Mouse (Mus musculus) regulatory T cell (primary cell): Measurements from ENCODE around the gene Sgo2a.
"Not testable (repeated sequence)": the region's sequence is repeated elsewhere in the genome, so short reads cannot be mapped to it uniquely, and the experiment has no call there.

Source experiments
- in situ Hi-C: fragments of 300-600 bp; cut with MboI, MseI; formaldehyde crosslinking; loops from one replicate; pipeline ENCODE4 v1.15.1; 2025; ENCODE audit warnings: high pct_unique_total_duplicates

Gene Sgo2a

DNA sequence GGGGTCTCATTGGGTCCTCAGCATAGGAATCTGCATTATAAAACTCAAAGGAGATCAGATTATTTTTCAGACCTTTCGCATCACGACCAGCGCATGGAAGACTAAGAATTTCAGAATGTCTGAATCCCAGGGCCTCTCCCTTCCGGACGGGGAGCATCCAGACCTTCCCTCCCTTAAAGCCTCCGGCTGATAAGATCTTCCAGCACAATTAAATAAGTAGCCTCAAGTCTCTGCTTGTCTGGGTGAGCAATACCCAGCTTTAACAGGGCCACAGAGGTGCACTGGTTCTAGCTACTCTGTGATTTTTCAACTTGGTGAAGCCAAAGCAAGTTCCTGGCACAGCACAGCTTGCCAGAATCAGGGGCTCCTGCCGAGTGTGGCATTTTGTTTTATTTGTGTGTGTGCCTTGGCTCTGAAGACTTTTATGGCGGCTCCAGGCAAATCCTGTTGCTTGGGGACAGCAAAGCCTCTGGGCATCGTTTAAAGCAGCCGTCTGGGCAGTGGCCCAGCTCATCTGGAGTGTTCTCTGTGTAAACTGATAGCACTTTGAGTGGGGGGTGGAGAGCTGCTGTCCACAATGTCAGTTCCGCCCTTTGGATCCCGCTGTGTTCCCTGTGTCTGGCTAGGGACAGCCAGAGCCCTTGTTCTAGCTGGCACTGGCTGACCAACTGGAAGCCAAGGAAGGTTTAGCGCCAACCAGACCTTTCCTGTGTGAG, 34.5 kb downstream of the Sgo2a start:
- in situ Hi-C loops = loop anchor here (5.0 kb wide), 1 partner anchor 598 kb away; no protein-coding TSS in a partner anchor

- in situ Hi-C loops = loop anchor here (5.0 kb wide), 1 partner anchor 599 kb away; no protein-coding TSS in a partner anchor
These were observed 35.5 kb downstream of the Sgo2a start for GRCm38 (mm10) chr1:58031160-58031769.

GRCm38 (mm10) chr1:58037306-58037705, 41.5 kb downstream of the Sgo2a start:
- in situ Hi-C loops = not testable (repeated sequence)

DNA sequence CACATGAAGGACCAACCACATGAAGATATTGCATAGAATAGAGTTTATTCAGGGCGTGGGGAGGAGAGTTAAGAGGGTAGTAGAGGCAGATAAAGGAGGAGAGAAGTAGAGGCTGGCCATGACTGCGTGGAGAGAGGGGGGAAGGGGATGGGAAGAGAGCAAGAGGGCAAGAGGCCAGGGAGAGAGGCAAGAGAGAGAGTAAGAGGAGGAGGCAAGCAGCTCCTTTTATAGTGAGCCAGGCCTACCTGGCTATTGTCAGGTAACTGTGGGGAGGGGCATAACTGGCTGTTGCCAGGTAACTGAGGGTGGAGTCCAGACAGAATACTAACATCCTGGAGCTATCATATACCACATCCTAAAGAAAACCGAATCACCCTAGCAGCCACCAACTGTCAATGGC, 49.3 kb downstream of the Sgo2a start:
- in situ Hi-C loops = no loop called here

GRCm38 (mm10) chr1:58045546-58045945, 49.8 kb downstream of the Sgo2a start:
- in situ Hi-C loops = no loop called here

DNA sequence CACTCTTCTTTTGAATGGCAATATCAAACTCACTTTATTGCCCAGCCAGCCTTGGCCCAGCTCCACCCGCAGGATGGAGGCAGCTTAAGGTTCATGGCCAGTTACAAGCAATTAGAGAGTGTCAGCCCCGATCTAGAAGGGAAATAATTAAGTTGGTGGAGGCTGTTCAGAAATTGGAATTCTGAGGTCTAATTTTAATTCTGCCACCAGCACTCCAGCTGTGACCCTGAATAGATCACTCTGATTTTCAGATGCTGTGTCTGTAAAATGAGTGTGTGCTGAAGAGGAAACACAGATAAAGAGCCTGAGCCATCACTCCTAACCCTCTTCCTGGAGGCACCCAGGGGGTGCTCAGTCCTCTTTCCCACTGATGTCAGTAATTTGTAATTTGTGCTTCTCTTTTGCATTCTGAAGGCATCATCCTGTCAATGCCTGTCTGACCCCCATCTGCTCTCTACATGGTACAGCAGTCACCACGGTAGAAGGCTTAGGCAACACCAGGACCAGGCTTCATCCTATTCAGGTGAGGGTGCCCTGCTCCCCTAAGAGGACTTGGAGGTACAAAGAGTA, 51.0 kb downstream of the Sgo2a start:
- in situ Hi-C loops = no loop called here

- in situ Hi-C loops = no loop called here
These were observed 53.4 kb downstream of the Sgo2a start for GRCm38 (mm10) chr1:58049126-58049525.

DNA sequence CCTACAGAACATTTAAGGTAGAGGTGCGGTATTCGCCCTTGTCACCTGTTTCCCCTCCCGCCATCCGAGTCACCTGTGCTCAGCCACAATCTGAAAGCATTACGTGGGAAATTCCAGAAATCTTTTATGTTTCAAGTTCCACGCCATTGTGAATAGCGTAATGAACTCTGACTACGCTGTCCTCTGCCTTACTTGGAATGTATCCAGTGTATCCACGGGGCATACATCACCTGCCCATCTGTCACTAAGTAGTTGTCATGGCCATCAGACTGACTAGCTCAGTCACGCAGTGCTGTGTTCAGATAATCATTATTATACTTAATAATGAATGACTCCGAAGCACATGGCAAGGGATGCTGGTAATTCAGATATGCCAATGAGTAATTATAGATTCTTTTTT, 59.8 kb downstream of the Sgo2a start:
- in situ Hi-C loops = no loop called here

GRCm38 (mm10) chr1:58056074-58056807, 60.5 kb downstream of the Sgo2a start:
- in situ Hi-C loops = no loop called here

- in situ Hi-C loops = no loop called here
These were observed 61.2 kb downstream of the Sgo2a start for GRCm38 (mm10) chr1:58056939-58057338.

DNA sequence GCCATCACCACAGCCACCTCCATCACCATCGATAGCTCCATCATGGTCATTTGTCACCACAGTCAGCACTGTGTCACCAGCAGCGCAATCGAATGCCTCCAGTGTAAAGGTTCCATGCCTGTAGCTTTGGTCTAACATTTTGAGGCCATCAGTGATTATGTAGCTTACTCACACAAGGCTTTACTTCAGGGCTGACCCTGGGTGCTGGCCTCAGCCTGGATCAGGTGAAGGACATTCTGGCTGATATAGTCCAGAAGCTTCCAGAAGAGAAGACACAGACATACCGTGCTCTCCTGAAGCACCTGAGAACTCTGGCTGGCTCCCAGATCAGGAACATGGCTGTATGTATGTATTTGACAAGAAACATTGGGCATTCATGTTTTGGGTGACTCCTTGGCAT, 63.1 kb downstream of the Sgo2a start:
- in situ Hi-C loops = no loop called here

GRCm38 (mm10) chr1:58062131-58062530, 66.4 kb downstream of the Sgo2a start:
- in situ Hi-C loops = no loop called here

GRCm38 (mm10) chr1:58065151-58065550, 69.4 kb downstream of the Sgo2a start:
- in situ Hi-C loops = no loop called here

DNA sequence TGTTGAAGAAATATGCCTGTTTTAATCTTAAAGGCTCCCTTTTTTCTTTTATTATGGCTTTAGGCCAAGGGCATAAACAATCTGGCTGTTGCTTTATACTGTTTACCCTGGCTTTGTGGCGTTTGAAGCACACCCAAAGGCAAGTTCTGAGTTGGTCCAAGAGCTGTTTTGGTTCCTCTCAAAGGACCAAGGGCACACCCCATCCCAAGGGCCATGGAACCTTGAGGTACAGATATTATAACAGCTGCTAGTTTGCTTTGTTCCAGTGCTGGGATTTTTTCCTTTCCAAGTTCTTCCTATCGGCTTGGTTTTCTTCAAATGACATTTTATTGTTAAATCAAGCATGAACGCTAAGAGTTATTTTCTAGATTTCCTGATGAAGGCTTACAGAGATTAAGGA, 69.8 kb downstream of the Sgo2a start:
- in situ Hi-C loops = no loop called here

- in situ Hi-C loops = no loop called here
These were observed 73.4 kb downstream of the Sgo2a start for GRCm38 (mm10) chr1:58069181-58069580.

GRCm38 (mm10) chr1:58070091-58070490, 74.3 kb downstream of the Sgo2a start:
- in situ Hi-C loops = no loop called here

- in situ Hi-C loops = no loop called here
These were observed 75.2 kb downstream of the Sgo2a start for GRCm38 (mm10) chr1:58071006-58071405.

DNA sequence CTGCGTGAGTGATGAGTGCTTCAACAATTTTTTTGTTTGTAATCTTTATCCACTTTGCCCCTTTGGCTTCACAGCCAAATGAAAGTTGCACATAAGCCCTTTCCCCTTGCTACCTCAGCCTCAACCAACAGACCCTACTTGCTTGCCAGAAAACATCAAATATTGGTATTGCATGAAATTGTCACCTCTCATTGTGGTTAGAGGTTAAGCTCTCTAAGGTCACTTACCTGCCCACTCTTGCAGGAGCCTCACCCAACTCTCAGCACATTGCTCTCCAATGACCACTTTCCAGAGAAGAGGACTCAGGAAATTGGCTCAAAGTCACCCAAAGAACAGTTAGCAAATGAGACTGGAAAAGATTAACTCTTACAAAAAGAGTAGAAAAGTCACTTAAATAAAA, 75.7 kb downstream of the Sgo2a start:
- in situ Hi-C loops = no loop called here

DNA sequence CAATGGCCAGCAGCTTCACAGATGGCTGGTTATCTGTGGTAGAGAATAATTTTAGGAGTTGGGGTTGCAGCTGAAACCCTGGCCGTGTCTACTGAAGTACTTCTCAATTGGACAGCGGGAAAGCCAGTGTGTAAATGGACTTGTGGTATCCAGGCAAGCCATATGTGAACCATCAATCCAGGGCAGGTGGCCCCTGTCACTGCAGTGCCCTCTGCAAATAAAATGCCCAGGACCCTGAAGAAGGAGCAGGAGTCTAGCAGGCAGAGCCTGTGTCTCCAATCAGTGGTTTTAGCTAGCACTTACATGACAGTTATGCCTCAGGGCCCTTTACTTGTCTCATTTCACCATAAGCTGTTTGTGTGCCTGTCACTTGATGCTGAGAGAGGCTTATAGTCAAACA, 76.6 kb downstream of the Sgo2a start:
- in situ Hi-C loops = no loop called here

DNA sequence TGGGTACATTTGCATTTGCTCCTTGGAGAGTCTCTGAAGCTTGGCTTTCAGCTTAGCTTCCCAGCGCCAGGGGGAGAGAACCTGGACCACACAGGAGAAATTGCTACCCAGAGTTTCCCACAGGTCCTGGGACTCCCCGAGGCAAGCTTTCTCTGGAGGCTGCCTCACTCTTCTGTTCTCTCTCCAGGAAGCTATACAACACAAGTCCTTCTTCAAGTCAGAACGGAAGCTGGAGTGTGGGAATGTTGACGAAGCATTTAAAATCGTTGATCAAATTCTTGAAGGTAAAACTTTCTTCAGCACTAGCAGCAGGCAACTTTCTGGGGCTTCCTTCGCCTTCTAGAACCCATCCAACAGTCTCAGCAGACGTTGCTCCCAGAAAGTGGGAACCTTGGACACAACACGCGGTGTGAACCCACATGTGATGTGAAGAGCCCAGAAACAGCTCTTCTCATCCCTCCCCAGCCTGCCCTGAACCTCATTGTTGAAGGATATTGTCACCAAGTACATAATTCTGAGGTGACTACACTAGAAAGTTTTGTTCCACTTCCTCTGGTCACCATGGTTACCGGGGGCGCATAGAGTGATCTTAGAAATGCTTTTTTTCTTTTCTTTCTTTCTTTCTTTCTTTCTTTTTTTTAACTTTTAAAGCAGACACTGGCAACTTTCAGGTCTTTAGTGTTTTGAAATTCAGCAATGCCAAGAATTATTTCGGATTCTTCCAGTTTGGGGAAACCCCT, 77.4 kb downstream of the Sgo2a start:
- in situ Hi-C loops = no loop called here

- in situ Hi-C loops = no loop called here
These were observed 78.5 kb downstream of the Sgo2a start for GRCm38 (mm10) chr1:58074266-58074665.
